Mouse (Mus musculus) CH12.LX (cell line): Measurements from ENCODE around the gene Abca5. TPM values are rescaled to one million over a fixed set of nuclear protein-coding genes. Genes with fewer than 3 reads are reported as not detected.

Experiments
- DNase-seq: peaks from one replicate; pipeline ENCODE4 v3.0.0-alpha.2; 2013; ENCODE audit errors: extremely low read depth
- H3K27ac ChIP-seq: 2 replicates; pipeline ENCODE4 v1.5.1; 2012; ENCODE audit warnings: low read depth, mild to moderate bottlenecking, control low read depth, moderate library complexity; ENCODE audit not compliant: insufficient read depth
- H3K27me3 ChIP-seq: replicated peaks from 2 replicates; pipeline ENCODE3; 2012; ENCODE audit warnings: inconsistent platforms
- H3K36me3 ChIP-seq, 2 experiments: replicated peaks in 1 of 2; 2 replicates each; pipeline versions ENCODE3 to v1.6.1; 2012; ENCODE audit warnings: inconsistent platforms in 1 of 2, low read length in 1 of 2, mild to moderate bottlenecking in 1 of 2, mixed read lengths in 1 of 2, moderate library complexity in 1 of 2; ENCODE audit not compliant: control insufficient read depth in 1 of 2, insufficient read depth in 1 of 2
- H3K4me1 ChIP-seq, 2 experiments: 2 replicates each; pipeline ENCODE4 v1.6.1; 2012; ENCODE audit warnings: inconsistent platforms in 1 of 2, moderate library complexity in 1 of 2; ENCODE audit not compliant: insufficient read depth in 2 of 2, control insufficient read depth in 1 of 2
- H3K4me2 ChIP-seq: 2 replicates; pipeline ENCODE4 v1.6.1; 2012; ENCODE audit warnings: low read depth, mild to moderate bottlenecking, control low read depth; ENCODE audit not compliant: poor library complexity, insufficient read depth, severe bottlenecking
- H3K4me3 ChIP-seq, 3 experiments: fragments of 150-350 bp in 1 of 3; sonication (generic) in 1 of 3; replicated peaks in 1 of 3; 2 replicates each; pipeline versions ENCODE3 to v1.5.1; 2011 to 2012; ENCODE audit warnings: low read depth in 2 of 3, low read length in 2 of 3, mild to moderate bottlenecking in 2 of 3, moderate library complexity in 2 of 3, control low read depth in 1 of 3, improper control_type of control experiment in 1 of 3, inconsistent platforms in 1 of 3, mixed read lengths in 1 of 3; ENCODE audit not compliant: poor library complexity in 1 of 3
- H3K79me2 ChIP-seq: replicated peaks from 2 replicates; pipeline ENCODE4 v1.6.1; 2012; ENCODE audit warnings: mild to moderate bottlenecking, moderate library complexity; ENCODE audit not compliant: control insufficient read depth, poor library complexity, insufficient read depth, severe bottlenecking; ENCODE audit errors: extremely low read depth
- H3K9ac ChIP-seq: 2 replicates; pipeline ENCODE4 v1.6.1; 2012; ENCODE audit warnings: low read depth, mild to moderate bottlenecking, control low read depth, moderate library complexity; ENCODE audit not compliant: insufficient read depth
- H3K9me3 ChIP-seq: replicated peaks from 2 replicates; pipeline ENCODE3; 2012; ENCODE audit warnings: low read length, inconsistent platforms, mixed read lengths
- CTCF ChIP-seq, 2 experiments: IDR thresholded peaks in 1 of 2; conservative IDR thresholded peaks in 1 of 2; 2 replicates each; pipeline ENCODE4 v1.5.1; 2011 to 2012; ENCODE audit warnings: low read depth in 2 of 2, low read length in 2 of 2, improper control_type of control experiment in 1 of 2, inconsistent platforms in 1 of 2, mild to moderate bottlenecking in 1 of 2, moderate library complexity in 1 of 2
- MAX ChIP-seq: IDR thresholded peaks from 2 replicates; pipeline ENCODE4 v1.6.1; 2011; ENCODE audit warnings: low read length, improper control_type of control experiment
- NELFE ChIP-seq: IDR thresholded peaks from 2 replicates; pipeline ENCODE4 v1.6.1; 2011; ENCODE audit warnings: low read depth, low read length, improper control_type of control experiment
- SMC3 ChIP-seq: IDR thresholded peaks from 2 replicates; pipeline ENCODE4 v1.6.1; 2011; ENCODE audit warnings: low read depth, low read length, improper control_type of control experiment
- ZNF384 ChIP-seq: IDR thresholded peaks from 2 replicates; pipeline ENCODE4 v1.6.1; 2012; ENCODE audit warnings: low read depth, low read length, improper control_type of control experiment, inconsistent platforms
- dilution Hi-C: fragments of 300-500 bp; cut with MboI; formaldehyde crosslinking; loops from 2 replicates; pipeline ENCODE4 v1.14.3; 2020; ENCODE audit warnings: low sequenced_read_pairs; ENCODE audit not compliant: extremely low pct_unique_long_range_greater_than_20kb, extremely low pct_ligation_motif_present
- in situ Hi-C: fragments of 300-500 bp; cut with MboI; formaldehyde crosslinking; loops from 3 replicates; pipeline ENCODE4 v1.14.3; 2019; ENCODE audit warnings: low sequenced_read_pairs, low pct_ligation_motif_present, low pct_unique_long_range_greater_than_20kb, mixed read lengths
- polyA plus RNA-seq: library from polyadenylated mRNA; unstranded; fragments of >175 nt; gene quantifications from 2 replicates; pipeline ENCODE4 v1.2.1, GENCODE M21; 2012; ENCODE audit warnings: low read depth; ENCODE audit not compliant: insufficient read length
- total RNA-seq, 2 experiments: library from RNA; depleted of rRNA; stranded (reverse); fragments of 300-350 nt in 1 of 2; fragments of >200 nt in 1 of 2; gene quantifications; 2 replicates each; pipeline ENCODE4 v1.2.3; 2012 to 2014

Abca5 gene
- total and polyA plus RNA-seq, 3 experiments, result 5.0 to 6.2 (median 6.2) TPM

DNA sequence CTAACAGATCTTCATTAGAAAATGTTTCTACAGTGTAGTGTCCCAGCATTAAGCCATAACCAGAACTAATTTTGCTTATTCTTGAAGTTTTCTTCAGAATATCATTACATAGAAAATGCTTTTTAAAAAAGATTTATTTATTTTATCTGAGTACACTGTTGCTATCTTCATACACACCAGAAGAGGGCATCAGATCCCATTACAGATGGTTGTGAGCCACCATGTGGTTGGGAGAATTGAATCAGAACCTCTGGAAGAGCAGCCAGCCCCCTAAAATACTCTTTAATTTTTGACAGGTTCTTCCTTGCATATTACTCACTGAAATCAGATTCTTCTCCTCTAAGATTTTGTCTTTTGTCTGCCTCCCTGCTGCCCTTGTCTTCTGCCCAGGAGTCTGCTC, 104.5 kb downstream of the Abca5 start:
- in situ Hi-C loops, result no loop called here
- Histone ChIP-seq H3K79me2 (no peaks in the 10 kb centered on the region), H3K4me1 (peaks cover 2 to 11% of the 10 kb centered on the region in 2 experiments; a peak in 3 of 4 replicates), H3K36me3 (no peaks in the 10 kb centered on the region), H3K27ac (no peak overlapping the region), H3K9ac (no peak overlapping the region)
- no peak for TF ChIP-seq MAX
- no peak for TF ChIP-seq ZNF384
- peak; percentile 17; the same call in 1 of the 2 replicates for TF ChIP-seq SMC3
- peak in 1 of 2 experiments; percentile 57; a peak in 2 of 4 replicates for TF ChIP-seq CTCF (conservative IDR thresholded peaks at IDR 0.05 in 1 of 2, IDR thresholded peaks at IDR 0.05 in 1 of 2; ENCODE audit: low read depth in 2 of 2, low read length in 2 of 2)
- no peak for TF ChIP-seq NELFE
- TF ChIP-seq, all 38 proteins: peak for 2
- H3K27me3 ChIP-seq, result no peaks in the 10 kb centered on the region
- dilution Hi-C loops, result no loop called here
- no peak for DNase-seq
- no peak overlapping the region for H3K4me3 ChIP-seq
- H3K9me3 ChIP-seq, result no peaks in the 10 kb centered on the region
- no peak overlapping the region for H3K4me2 ChIP-seq

Other genes with a start within 250 kb of the Abca5 start
- 0.08 TPM in 1 of 2 replicates, not detected in the other for gene Abca8a, start 241.7 kb downstream of the Abca5 start, total RNA-seq (2012; rRNA removed)
- gene Abca8a, start 241.7 kb downstream of the Abca5 start, total RNA-seq (2014; rRNA removed), result 0.07 TPM in 1 of 2 replicates, not detected in the other
- gene Abca8a, start 241.7 kb downstream of the Abca5 start, polyA plus RNA-seq, result 0.05 TPM in 1 of 2 replicates, not detected in the other
- 0.08 and 0.13 TPM in 2 replicates for gene Abca9, start 169.5 kb downstream of the Abca5 start, total RNA-seq (2012; rRNA removed)
- 0.12 and 0.18 TPM in 2 replicates for gene Abca9, start 169.5 kb downstream of the Abca5 start, total RNA-seq (2014; rRNA removed)
- 0.13 and 0.16 TPM in 2 replicates for gene Abca9, start 169.5 kb downstream of the Abca5 start, polyA plus RNA-seq
- 0.04 and 0.25 TPM in 2 replicates for gene Abca6, start 85.9 kb downstream of the Abca5 start, total RNA-seq (2012; rRNA removed)
- gene Abca6, start 85.9 kb downstream of the Abca5 start, total RNA-seq (2014; rRNA removed), result 0.68 and 1.3 TPM in 2 replicates
- 0.41 and 0.81 TPM in 2 replicates for gene Abca6, start 85.9 kb downstream of the Abca5 start, polyA plus RNA-seq
- 11.3 and 16.8 TPM in 2 replicates for gene Map2k6, start 61.4 kb upstream of the Abca5 start, total RNA-seq (2012; rRNA removed)
- gene Map2k6, start 61.4 kb upstream of the Abca5 start, total RNA-seq (2014; rRNA removed), result 21.9 and 23.0 TPM in 2 replicates
- gene Map2k6, start 61.4 kb upstream of the Abca5 start, polyA plus RNA-seq, result 16.9 and 18.0 TPM in 2 replicates